Mouse (Mus musculus): ENCODE data around the gene AC140267.1.

GRCm38 (mm10) chr15:80225796-80226195 is 9.8 kb upstream of the AC140267.1 start:
- no peak for TF ChIP-seq EP300 (IDR thresholded peaks at IDR 0.05; ENCODE audit: low read depth)
- peak; percentile 83 for TF ChIP-seq CTCF (IDR thresholded peaks at IDR 0.05; ENCODE audit: low read depth)
